Mouse (Mus musculus) midbrain, embryonic 13.5 days (tissue): ENCODE data around the gene Abhd16a. TPM values are rescaled to one million over a fixed set of nuclear protein-coding genes. Genes with fewer than 3 reads are reported as not detected.
A peak's percentile ranks its signal among the peaks of the same experiment; 100 is the strongest.

Source experiments
- ATAC-seq: fragments of 200-750 bp; cut with Nextera tagmentation; 2 replicates; pipeline ENCODE4 v1.8.0; 2017; ENCODE audit warnings: mild to moderate bottlenecking, moderate TSS enrichment, moderate library complexity
- H3K27ac ChIP-seq: fragments of 300-500 bp; sonication (generic); 2 replicates; pipeline ENCODE4 v1.5.1; 2015; ENCODE audit warnings: inconsistent platforms, mild to moderate bottlenecking, moderate library complexity
- H3K27me3 ChIP-seq: fragments of 300-500 bp; sonication (generic); 2 replicates; pipeline ENCODE4 v1.6.1; 2015; ENCODE audit warnings: mild to moderate bottlenecking, inconsistent platforms
- H3K36me3 ChIP-seq: fragments of 300-500 bp; sonication (generic); 2 replicates; pipeline ENCODE4 v1.6.1; 2015; ENCODE audit warnings: mild to moderate bottlenecking, inconsistent platforms
- H3K4me1 ChIP-seq: fragments of 300-500 bp; sonication (generic); replicated peaks from 2 replicates; pipeline ENCODE4 v1.6.1; 2015; ENCODE audit warnings: inconsistent platforms
- H3K4me2 ChIP-seq: fragments of 300-500 bp; sonication (generic); replicated peaks from 2 replicates; pipeline ENCODE4 v1.6.1; 2015; ENCODE audit warnings: moderate library complexity, mild to moderate bottlenecking, inconsistent platforms
- H3K4me3 ChIP-seq: fragments of 300-500 bp; sonication (generic); replicated peaks from 2 replicates; pipeline ENCODE4 v1.5.1; 2015; ENCODE audit warnings: mild to moderate bottlenecking, inconsistent platforms
- H3K9ac ChIP-seq: fragments of 300-500 bp; sonication (generic); replicated peaks from 2 replicates; pipeline ENCODE4 v1.6.1; 2015; ENCODE audit warnings: mild to moderate bottlenecking, inconsistent platforms
- H3K9me3 ChIP-seq: fragments of 300-500 bp; sonication (generic); 2 replicates; pipeline ENCODE4 v1.6.1; 2016; ENCODE audit warnings: mild to moderate bottlenecking, inconsistent platforms
- WGBS: fragments of 180-500 bp; shearing (Covaris S2); methylation state at CpG from one replicate; pipeline ENCODE4 v1.1.7; 2015; 5-methylcytosine and 5-hydroxymethylcytosine counted together
- polyA plus RNA-seq: library from polyadenylated mRNA; unstranded; fragments of >200 nt; fragmentation: Nextera tagmentation; extraction: Ambion mirVana; gene quantifications from 2 replicates; pipeline ENCODE4 v1.2.1, GENCODE M21; 2015

Gene Abhd16a
- polyA plus RNA-seq, result 85.1 and 86.5 TPM in 2 replicates

DNA sequence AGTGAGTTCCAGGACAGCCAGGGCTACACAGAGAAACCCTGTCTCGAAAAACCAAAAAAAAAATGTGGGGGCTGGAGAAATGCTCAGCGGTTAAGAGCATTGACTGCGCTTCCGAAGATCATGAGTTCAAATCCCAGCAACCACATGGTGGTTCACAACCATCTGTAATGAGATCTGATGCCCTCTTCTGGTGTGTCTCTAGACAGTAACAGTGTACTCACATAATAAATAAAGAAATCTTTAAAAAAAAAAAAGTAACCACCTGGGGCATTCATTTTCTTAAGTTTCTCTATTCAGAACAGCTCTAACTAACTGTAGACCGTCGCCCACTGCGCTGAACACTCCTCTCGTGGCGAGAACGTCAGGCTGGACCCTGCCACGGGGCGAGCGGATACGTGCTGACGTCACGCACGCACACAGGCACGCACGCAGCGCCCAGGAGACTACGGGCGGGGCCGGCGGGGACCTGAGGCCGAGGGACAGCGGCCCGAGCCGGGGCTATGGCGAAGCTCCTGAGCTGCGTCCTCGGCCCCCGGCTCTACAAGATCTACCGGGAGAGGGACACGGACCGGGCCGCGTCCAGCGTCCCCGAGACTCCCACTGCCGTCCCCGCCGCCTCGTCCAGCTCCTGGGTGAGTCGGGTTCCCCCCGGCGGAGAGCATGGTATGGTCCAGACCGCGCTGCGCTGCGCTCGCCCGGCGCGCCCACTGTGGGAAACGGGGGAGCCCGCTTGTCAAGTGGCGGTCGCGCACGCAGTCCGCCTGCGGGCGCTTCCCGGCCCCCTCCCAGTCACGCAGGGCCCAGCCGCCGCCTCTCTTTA lies at the start of gene Abhd16a:
Gene Abhd16a, plus strand, starts transcription at position 439 of the 820 bp plus-strand sequence.
- peak; percentile 99 for ATAC-seq
- Histone ChIP-seq H3K4me3 (peak within 1 kb of the TSS; percentile 58), H3K27me3 (peaks cover 3% of the 10 kb centered on the region; the same call in 1 of the 2 replicates), H3K36me3 (peaks cover 30% of the 10 kb centered on the region), H3K4me1 (peaks cover 14% of the 10 kb centered on the region), H3K27ac (peak within 1 kb of the TSS; percentile 98), H3K4me2 (peak within 1 kb of the TSS; percentile 68), H3K9me3 (no peaks in the 10 kb centered on the region), H3K9ac (peak within 1 kb of the TSS; percentile 85)
- 3% methylated on average over 65 of the region's 67 CpGs for WGBS

DNA sequence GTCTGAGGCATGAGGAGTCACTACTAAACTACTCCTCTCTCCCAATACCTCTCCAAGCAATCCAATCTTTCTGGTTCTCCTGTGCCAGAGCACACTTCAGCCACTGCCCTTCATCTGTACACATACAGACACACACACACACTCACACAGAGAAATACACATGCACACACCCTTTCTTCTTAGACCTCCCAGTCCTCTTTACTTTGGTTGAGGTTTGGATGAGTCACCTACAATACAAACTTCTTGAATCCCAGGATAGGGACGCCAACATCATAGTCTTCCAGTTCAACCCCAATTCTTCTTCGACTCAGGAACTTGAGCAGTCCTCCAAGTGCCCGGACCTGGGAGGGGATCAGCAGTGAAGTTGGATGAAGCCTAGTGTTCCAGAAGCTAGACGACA lies 45.3 kb upstream of the Abhd16a start:
- Histone ChIP-seq H3K4me1 (peaks cover 27% of the 10 kb centered on the region), H3K4me3 (no peak overlapping the region), H3K27ac (no peak overlapping the region), H3K4me2 (no peak overlapping the region), H3K9me3 (no peaks in the 10 kb centered on the region), H3K27me3 (no peaks in the 10 kb centered on the region), H3K36me3 (no peaks in the 10 kb centered on the region), H3K9ac (no peak overlapping the region)
- ATAC-seq, result no peak
- 92% methylated on average over 4 of the region's 4 CpGs for WGBS

DNA sequence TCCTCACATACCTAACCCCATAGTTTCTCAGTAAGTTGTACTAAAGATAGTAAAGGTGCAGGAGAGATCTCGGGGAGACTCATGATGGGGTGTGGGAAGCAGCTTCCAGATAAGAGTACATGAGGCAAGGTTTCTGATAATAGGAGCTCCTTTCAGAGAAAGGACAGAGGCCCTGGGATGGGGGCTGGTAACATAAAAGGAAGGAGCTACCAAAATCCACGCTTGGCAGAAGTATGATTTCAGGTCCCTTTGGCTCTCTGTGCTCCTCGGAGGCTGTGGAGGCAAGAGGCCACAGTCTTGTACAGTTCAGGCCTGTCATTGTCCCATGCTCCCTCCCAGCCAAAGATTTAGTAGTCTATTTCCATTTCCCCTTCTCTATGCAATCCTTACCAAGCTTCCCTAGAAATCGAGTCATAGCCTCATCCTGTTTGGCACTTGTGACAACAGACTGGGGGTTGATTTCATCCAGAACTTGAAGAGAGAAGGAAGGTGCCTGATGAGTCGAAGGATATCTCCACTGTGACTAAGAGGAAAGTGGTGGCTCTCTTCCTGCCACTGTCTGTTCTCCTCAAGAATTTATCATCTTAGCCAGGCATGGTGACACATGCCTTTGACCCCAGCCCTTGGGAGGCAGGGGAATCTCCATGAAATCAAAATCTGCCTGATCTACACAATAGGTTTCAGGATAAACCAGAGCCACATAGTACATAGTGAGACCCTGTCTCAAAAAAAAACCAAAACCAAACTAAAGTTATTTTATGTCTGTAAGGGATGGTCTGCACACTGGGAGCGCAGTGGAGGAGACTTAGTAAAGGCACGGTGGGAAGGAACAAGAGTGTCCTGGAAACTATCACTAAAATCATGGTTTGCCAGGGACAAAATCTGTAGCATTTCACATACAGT lies 43.9 kb upstream of the Abhd16a start:
- H3K27ac ChIP-seq, result no peak overlapping the region
- H3K27me3 ChIP-seq, result no peaks in the 10 kb centered on the region
- peak overlapping the region; percentile 95 for H3K4me2 ChIP-seq
- H3K9me3 ChIP-seq, result no peaks in the 10 kb centered on the region
- ATAC-seq, result no peak
- H3K36me3 ChIP-seq, result no peaks in the 10 kb centered on the region
- peaks cover 40% of the 10 kb centered on the region for H3K4me1 ChIP-seq
- peak overlapping the region; percentile 50 for H3K4me3 ChIP-seq
- 89% methylated on average over 7 of the region's 7 CpGs for WGBS
- H3K9ac ChIP-seq, result no peak overlapping the region

DNA sequence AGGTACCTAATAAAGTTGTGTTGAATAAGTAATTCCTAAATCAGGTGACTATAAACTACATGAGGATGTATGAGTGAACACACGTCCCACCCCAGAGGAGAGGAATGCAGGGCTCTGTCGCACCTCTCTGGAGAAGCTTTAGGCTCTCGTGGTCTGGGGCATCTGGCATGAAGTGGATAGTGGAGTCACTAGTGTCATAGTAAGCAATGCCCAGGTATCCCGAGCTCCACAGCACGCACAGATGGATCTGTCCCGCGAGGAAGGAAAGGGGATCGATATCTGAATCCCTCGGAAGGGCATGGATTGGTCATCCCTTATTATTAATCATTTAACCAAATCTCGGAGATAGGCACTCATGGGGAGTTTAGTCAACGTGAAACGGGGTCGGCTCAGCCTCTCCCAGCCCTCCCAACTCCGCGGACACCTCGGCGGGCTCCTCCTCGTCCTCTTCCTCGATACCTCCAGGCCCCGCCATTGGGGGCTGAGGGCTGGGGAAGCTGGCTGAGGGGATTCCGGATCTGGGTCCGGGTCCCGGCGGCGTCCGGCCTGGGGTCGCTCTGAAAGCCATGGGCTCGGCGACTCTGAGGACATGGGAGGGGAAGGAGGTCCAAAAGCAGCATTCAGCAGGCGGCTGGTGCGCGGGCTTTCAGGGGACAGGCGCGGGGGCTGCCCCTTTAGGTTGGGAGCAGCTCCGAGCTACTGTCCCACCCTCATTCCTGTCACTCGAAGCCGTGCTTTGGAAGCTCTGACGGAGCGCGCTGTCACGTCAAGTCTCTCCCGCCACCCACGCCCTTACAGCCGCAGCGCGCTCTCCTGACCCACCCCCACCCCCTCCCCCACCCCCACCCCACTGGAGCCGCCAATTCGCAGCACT lies 43.0 kb upstream of the Abhd16a start:
- Histone ChIP-seq H3K4me3 (peak overlapping the region; percentile 50), H3K4me1 (peaks cover 47% of the 10 kb centered on the region), H3K27ac (0 out of 2 replicates have a peak overlapping the region, but pooled peaks have one; percentile 19), H3K9me3 (no peaks in the 10 kb centered on the region), H3K9ac (peak overlapping the region; percentile 75), H3K36me3 (no peaks in the 10 kb centered on the region), H3K27me3 (no peaks in the 10 kb centered on the region), H3K4me2 (peak overlapping the region; percentile 95)
- 7% methylated on average over 40 of the region's 48 CpGs for WGBS
- peak; percentile 82 for ATAC-seq

DNA sequence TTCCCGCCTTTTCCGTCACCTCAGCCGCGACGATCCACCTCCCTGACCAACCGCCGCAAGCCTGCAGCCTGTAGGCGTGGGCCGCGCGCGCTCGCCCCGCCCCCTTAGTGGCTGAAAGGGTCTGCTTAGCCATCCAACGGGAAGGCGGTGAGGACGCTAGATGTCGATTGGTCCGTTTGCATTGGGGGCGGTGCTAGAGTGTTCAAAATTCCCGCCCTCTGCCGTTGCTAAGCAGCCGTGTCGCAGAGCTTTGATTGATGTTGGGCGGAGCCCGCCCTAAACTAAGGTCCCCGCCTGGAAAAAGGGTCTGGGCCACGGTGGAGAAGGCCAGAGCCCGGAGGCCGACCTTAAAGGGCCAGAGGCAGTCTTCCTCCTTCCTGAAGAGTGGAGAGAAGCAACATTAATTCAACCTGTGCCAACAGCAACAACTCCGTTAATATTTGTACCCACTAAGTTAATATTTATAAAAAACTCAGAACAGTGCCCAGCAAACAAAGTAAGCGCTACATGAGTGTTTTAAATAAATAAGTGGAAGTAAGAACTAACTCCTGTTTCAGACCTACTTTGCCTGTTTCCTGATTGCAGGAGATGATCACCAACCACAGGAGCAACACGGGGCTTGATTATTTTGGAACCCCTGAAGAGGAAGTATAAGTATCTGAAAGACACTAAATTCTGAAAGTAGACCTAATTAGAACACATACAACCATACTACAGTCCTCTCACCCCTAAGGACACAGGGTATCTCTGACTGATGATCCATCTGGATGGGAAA lies 42.2 kb upstream of the Abhd16a start, which contains the start of gene Msh5:
Gene Msh5, minus strand, starts transcription at position 65 of the 775 bp plus-strand sequence.
- WGBS, result 3% methylated on average over 33 of the region's 33 CpGs
- H3K9me3 ChIP-seq, result no peaks in the 10 kb centered on the region
- H3K27me3 ChIP-seq, result no peaks in the 10 kb centered on the region
- H3K9ac ChIP-seq, result peak within 1 kb of the TSS; percentile 75
- peak within 1 kb of the TSS; percentile 50 for H3K4me3 ChIP-seq
- peak within 1 kb of the TSS; percentile 95 for H3K4me2 ChIP-seq
- no peaks in the 10 kb centered on the region for H3K36me3 ChIP-seq
- peaks cover 55% of the 10 kb centered on the region for H3K4me1 ChIP-seq
- ATAC-seq, result peak; percentile 98
- 0 out of 2 replicates have a peak within 1 kb of the TSS, but pooled peaks have one; percentile 31 for H3K27ac ChIP-seq

DNA sequence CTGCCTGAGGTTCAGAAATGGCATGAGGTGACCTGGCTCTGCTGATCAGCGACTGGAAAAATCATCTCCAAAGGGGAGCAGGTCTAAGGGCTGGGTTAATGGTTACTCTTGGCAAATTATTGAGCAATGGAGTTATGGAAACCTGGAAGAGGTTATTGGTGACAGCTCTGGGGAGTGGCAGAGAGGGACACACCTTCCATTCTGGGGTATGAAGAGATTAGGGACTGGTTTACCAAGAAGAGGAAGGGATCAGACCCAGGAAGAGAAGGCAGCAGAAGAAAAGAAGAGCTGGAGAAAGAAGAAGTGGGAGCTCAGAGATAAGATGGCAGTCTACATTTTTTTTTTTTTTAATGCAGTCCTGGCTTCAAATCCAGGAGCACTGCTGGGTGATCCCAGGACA lies 41.4 kb upstream of the Abhd16a start:
- H3K9ac ChIP-seq, result no peak overlapping the region
- H3K27me3 ChIP-seq, result no peaks in the 10 kb centered on the region
- H3K9me3 ChIP-seq, result no peaks in the 10 kb centered on the region
- H3K4me1 ChIP-seq, result peaks cover 63% of the 10 kb centered on the region
- H3K4me3 ChIP-seq, result no peak overlapping the region
- 55% methylated on average over 1 of the region's 1 CpGs for WGBS
- no peaks in the 10 kb centered on the region; the same call in 1 of the 2 replicates for H3K36me3 ChIP-seq
- ATAC-seq, result no peak
- 0 out of 2 replicates have a peak overlapping the region, but pooled peaks have one; percentile 17 for H3K27ac ChIP-seq
- no peak overlapping the region for H3K4me2 ChIP-seq

DNA sequence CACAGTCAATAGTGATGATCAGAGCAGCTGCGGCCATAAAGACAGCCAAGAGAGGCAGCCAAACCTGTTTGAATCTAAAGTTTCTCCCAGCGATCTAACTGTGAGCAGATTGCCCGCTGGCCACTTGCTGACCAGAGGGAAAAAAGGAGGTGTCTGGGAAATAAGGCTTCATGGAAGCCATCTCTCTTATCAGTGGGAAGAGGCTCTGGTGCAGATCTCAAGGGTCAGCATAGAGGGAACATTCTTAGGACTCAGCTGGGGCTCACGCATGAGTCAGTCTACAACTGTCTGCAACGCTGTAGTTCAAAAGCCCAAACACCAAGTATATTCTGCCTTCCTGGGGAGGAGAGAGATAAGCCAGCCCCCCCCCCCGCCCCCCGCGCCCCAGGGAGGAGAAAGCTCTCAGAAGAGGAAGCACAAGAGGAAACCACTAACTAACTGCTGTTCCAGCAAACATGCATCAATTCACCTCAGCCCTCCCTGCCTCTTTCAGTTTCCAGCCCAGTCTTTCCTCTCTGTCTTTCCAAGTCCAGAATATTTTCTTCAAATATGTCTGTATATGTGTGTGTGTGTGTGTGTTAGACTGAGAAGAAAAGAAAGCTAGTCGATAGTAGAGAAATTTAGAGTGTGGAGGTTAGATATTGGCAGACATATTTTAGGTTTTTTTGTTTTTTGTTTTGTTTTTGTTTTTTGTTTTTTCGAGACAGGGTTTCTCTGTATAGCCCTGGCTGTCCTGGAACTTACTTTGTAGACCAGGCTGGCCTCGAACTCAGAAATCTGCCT lies 40.7 kb upstream of the Abhd16a start:
- peaks cover 67% of the 10 kb centered on the region for H3K4me1 ChIP-seq
- H3K4me3 ChIP-seq, result no peak overlapping the region
- no peaks in the 10 kb centered on the region for H3K27me3 ChIP-seq
- no peaks in the 10 kb centered on the region for H3K9me3 ChIP-seq
- H3K9ac ChIP-seq, result no peak overlapping the region
- no peak overlapping the region for H3K4me2 ChIP-seq
- ATAC-seq, result no peak
- peaks cover 3% of the 10 kb centered on the region; the same call in 1 of the 2 replicates for H3K36me3 ChIP-seq
- 42% methylated on average over 11 of the region's 11 CpGs for whole genome bisulfite sequencing
- peak overlapping the region; percentile 17; the same call in 1 of the 2 replicates for H3K27ac ChIP-seq

DNA sequence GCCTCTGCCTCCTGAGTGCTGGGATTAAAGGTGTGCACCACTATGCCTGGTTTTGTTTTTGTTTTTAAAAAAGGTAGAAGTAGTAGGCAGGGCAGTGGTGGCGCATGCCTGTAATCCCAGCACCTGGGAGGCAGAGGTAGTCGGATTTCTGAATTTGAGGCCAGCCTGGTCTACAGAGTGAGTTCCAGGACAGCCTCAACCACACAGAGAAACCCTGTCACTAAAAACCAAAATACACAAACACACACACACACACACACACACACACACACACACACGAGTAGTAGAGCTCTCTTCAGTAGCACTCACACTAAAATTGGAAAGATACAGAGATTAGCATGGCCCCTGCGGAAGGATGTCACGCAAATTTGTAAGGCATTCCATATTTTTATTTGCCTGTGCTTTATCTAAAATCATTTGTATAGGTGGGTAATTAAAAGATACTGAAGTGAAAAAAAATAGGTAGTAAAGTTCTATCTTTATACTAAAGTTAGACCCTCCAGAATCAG lies 40.1 kb upstream of the Abhd16a start:
- H3K4me1 ChIP-seq, result peaks cover 67% of the 10 kb centered on the region
- WGBS, result 65% methylated on average over 5 of the region's 5 CpGs
- no peak overlapping the region for H3K27ac ChIP-seq
- H3K27me3 ChIP-seq, result no peaks in the 10 kb centered on the region
- no peaks in the 10 kb centered on the region for H3K9me3 ChIP-seq
- H3K4me2 ChIP-seq, result peak overlapping the region; percentile 69
- no peak overlapping the region for H3K4me3 ChIP-seq
- H3K9ac ChIP-seq, result no peak overlapping the region
- peaks cover 7% of the 10 kb centered on the region for H3K36me3 ChIP-seq
- ATAC-seq, result no peak

DNA sequence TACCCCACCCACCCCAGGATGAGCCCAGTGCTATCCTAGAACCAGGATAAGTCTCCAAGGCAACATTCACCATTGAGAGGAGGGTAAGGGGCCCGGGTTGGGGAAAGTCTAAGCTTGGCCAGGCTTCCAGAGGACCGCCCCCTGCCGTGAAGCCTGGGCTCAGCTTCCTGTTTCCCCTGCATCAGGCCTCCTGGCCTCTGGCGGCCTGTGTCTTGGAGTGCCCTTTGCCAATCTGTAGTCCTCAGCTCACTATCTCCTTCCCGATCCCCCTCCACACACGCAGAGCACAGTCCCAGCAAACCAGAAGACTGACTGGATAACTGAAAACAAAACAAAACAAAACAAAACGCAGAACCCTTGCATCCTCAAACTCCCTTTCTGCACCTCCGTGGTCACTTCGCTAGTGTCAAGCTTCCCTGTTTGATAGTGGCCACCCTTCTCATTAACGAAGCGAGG lies 39.5 kb upstream of the Abhd16a start, which contains the start of gene Clic1:
Gene Clic1, plus strand, starts transcription at position 406 of the 456 bp plus-strand sequence.
- Histone ChIP-seq H3K27ac (peak within 1 kb of the TSS; percentile 88), H3K4me2 (peak within 1 kb of the TSS; percentile 69), H3K27me3 (no peaks in the 10 kb centered on the region), H3K9me3 (no peaks in the 10 kb centered on the region), H3K4me3 (peak within 1 kb of the TSS; percentile 46), H3K4me1 (peaks cover 67% of the 10 kb centered on the region), H3K36me3 (peaks cover 13% of the 10 kb centered on the region), H3K9ac (peak within 1 kb of the TSS; percentile 71)
- WGBS, result 4% methylated on average over 11 of the region's 11 CpGs
- peak; percentile 10; the same call in 1 of the 2 replicates for ATAC-seq
